Mouse (Mus musculus): ENCODE measurements around the gene Fitm2.

Fitm2 gene

DNA sequence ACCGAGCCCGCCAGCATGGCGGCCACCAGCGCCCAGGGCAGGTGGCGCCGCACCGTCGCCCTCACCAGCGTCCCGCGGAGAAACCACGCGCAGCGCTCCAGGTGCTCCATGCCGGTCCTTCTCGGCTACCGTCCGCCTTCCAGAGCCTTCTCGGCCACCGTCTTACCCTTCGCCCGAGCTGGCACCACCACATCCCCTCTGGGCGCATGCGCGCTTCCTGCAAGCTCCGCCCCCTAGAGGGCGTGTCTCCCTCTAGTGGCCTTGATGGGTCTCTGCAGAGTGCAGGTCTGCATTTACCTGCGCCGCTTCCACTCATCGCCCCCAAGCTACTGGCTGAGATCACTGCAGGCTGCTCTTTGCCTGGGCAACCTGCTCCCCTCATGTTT lies at the start of gene Fitm2:
Fitm2 (minus strand) TSS at position 164 of the 386 bp plus-strand sequence.
- DNase-seq (ENCODE audit: low spot score), result peak; percentile 97

GRCm38 (mm10) chr2:163506300-163507004 lies 34.0 kb upstream of the Fitm2 start, which contains the start of gene Hnf4a:
Hnf4a (plus strand) TSS chr2:163506808.
- DNase-seq (ENCODE audit: low spot score), result no peak

GRCm38 (mm10) chr2:163503191-163503590 lies 30.8 kb upstream of the Fitm2 start:
- DNase-seq (ENCODE audit: low spot score), result no peak

DNA sequence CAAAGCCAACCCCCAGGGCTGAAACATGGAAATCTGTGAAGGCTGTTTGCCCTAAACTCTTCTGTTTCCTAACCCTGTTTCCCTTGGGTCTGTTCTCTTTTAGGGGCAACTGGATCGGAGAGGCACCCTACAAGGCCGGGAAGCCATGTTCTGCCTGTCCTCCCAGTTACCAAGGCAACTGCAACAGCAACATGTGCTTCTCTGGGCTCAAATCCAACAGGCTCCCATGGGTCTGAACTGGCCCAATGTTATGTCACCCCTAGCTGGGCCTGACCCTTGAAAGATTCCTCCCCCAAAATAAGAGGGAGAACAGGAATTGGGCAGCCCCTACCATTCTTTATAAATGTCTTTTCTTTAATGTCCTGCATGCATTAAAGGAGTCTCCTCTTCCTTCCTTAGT lies 29.8 kb upstream of the Fitm2 start:
- DNase-seq (ENCODE audit: low spot score), result no peak

DNA sequence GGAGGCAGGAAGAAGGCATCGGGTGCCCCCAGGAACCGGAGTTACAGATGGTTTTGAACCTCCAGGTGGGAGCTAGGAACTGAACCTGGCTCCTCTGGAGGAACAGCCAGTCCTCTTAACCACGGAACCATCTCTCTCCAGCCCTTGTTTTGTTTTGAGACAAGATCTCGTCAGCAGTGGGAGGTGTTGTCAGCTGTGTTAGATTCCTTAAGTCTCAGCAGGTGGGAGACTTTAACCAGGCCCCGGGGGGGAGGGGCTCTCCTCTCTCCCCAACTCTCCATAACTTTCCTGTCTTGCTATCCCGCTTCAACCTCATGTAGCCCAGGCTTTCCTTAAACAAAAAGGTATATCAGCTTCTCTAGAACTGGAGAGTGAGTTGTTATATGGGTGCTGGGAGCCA lies 22.0 kb upstream of the Fitm2 start:
- no peak for DNase-seq (ENCODE audit: low spot score)

DNA sequence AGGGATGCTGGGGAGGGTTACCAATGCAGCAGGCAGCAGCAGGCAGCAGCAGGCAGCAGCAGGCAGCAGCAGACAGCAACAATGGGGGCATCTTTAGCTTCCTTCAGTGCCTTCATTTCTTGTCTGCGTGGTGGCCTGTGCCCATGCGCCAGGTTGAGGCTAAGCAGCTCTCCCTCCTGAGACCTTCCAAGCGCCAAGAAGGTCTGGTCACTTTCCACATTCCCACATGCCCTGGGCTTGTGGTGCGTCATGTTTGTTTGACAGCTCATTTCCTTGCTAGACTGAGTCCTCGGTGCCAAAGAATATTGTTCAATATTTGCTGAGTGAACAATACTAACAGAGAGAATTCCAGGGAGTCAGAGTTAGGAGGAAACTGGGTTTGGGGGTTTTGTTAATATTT lies 21.5 kb upstream of the Fitm2 start:
- no peak for DNase-seq (ENCODE audit: low spot score)

DNA sequence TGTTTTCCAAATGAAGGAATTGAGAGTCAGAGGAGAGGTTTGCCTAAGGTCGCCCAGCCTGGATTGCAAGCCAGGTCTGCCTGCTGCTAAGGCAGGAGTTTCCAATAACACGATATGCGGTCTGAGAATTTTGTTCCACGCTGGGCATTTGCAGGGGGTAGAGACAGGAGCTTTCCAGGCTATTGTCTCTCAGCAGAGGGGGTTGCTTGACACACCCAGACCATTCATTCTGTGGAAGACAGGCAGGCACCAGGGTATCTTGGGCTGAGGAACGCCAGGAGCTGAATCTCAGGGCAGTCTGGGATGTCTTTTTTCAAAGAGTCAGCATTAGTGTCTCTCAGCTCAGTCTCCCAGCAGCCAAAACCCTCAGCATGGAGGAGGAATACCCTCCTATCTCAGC lies 20.6 kb upstream of the Fitm2 start:
- DNase-seq (ENCODE audit: low spot score), result no peak

DNA sequence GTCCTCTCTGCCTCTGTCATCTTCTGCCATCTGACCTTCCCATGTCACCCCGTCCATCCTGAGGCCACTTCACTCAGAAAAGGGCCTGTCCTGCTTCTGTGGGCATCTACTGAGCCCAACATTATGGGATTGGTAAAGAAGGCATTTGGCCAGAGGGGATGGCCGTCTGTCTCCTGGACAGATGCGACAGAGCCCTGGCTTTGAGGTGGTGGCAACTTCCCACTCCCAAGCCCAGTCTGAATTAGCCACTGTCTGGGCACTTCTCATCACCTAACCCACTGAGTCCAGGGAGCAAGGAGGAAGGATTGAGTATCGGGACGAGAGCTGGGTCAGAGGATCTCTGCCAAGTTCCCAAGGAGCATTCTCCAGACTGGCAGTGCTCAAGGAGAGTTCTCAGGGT lies 19.6 kb upstream of the Fitm2 start, which contains the start of gene R3hdml:
R3hdml (plus strand) TSS at position 301 of the 400 bp plus-strand sequence.
- DNase-seq (ENCODE audit: low spot score), result no peak

DNA sequence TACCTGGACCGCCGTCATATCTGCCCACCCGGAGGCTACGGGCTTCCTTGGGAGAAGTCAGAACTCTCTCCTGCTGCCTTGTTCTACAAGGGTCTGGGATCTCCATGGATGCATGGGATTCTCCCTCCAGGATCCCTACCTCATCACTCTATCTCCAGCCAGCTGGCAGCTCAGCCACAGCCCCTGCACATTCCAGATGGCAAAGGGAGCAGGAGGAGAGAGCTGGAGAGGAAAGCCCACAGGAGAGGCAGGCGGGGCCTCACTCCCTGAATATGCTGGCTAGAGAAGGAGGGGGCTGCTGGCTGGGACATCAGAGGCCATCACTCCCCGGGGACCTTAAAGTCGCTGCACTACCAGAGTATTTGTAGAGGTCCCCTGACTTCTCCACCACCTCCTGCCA lies 18.9 kb upstream of the Fitm2 start:
- DNase-seq (ENCODE audit: low spot score), result no peak

- DNase-seq (ENCODE audit: low spot score), result no peak
These were observed 18.2 kb upstream of the Fitm2 start for GRCm38 (mm10) chr2:163490656-163491055.

DNA sequence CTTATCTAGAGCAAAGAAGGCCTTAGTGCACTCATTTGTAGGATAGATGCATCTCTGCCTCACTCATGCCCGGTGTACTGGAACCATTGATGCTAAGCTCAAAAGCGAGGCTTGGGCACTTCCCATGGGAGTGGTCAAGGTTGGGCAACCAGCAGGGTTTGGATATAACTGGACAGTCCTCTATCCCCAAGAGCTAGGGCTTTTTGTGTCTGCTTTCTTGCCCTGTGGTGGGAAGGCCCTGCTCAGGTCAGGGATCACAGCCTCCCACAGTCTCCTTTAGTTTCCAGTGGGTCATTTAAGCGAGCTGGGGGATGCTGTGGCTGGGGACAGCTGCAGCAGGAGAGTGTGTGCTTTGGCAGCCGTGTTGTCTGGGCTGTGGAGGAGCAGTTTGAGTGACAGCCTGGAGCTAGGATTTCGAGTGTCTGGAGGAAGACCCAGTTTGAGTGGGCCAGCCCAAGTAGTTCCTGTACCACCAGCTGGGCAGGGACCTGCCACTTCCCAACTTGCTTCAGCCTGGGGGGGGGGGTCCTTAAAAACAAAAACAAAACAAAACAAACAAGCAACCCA lies 17.4 kb upstream of the Fitm2 start:
- no peak for DNase-seq (ENCODE audit: low spot score)

DNA sequence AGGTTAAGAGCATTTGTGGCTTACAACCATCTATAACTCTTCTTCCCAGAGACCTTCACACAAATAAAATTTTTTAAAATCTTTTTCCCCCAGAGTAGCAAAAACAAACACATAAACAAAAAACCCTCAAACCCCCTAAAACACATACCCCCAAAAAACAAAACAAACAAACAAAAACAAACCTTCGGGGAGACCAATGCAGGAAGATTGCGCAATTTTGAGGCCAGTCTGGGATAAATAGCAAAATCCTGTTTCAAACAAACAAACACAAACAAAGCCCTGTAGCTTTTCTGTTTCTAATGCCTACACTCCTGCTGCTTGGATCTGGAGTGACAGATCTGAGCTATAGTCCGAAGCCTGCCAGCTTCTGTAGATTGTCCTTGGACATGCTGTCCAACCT lies 14.9 kb upstream of the Fitm2 start:
- no peak for DNase-seq (ENCODE audit: low spot score)

DNA sequence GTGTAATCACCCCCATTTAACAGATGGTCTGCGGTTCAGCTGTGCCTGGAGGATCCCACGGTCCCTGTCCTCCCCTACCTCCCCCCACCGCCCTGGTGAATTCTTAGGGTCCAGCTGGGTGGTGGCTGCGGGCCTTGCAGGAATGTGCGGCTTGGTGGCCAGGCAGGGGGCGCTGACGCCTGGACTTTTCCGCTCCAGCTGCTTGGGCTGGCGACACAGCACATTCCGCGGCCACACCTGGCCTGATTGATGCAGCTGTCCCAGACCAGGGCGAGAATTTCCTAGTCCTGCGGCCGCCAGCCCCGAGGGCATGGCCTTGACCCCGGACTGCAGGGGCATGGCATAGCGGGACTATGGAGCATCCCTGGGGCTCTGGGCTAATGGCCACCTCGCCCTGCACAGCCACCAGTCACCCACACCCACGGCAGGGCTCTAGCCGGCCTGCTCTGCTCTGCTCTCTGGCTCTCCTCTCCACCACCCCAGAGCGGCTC lies 9.2 kb upstream of the Fitm2 start:
- peak; percentile 72 for DNase-seq (ENCODE audit: low spot score)

DNA sequence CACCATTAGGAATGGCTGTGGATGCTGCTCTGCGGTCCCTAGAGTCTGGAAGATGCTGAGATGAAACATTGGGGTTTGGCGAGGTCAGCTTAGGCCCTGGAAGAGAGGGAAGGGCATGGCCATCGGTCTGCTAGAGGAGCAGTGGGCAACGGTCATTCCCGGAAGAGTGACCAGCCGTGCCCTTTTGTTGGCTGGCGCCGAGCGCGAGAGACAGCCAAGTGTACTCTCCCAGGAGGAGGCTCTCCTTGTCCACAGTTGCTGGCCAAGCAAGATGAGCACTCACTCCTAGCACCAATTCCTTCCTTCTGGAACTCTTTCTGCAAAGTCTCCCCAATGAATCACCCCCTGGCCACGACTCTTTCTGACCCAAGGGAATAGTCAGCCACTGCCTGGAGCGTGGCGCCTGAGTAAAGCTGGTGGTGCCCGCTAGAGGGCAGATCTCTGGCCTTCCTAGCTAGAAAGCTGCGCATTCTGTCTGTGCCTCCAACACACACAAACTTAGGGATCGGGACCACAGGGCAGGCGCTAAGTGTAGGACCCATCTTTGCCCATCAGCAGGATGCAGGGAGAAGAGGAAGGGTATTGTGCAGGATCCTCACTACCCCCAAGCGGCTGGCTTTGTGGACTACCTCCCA lies 7.9 kb upstream of the Fitm2 start:
- DNase-seq (ENCODE audit: low spot score), result peak; percentile 49

DNA sequence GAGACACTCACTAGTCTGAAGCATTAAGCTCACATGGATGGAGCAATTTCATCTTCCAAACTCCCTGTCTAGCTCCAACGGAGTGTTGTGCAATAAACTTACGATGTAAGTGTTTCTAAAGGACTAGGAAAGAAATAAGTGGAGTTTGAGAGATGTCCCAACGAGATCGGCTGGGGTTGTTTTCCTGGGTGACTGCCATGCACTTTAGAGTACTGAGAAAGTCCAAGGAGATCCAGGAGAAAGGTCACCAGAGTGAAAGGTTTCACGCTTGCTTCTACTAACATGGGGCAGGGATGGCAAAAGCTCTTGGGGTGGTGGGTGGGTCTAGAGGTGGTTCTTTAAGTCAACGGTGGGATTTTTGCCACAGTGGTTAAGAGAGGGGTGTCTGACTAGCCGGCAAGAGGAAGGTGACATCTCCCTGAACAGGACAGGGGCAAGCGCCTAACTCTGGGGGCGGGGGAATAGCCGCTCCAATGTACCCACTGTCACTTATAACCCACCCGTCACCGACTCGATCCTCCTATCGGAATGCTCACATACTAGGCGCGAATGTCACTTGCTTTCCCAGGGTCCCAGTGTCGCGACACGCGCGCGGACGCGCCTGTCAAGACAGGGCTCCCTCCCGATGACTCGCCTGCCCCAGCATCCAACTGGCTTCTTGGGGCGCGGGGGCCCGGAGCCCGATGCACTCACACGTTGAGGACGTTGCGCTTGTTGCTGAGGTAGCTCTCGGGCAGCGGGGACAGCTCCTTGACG lies 541 bp downstream of the Fitm2 start:
- DNase-seq (ENCODE audit: low spot score), result no peak

GRCm38 (mm10) chr2:163471136-163471535 lies 1.3 kb downstream of the Fitm2 start:
- DNase-seq (ENCODE audit: low spot score), result no peak

DNA sequence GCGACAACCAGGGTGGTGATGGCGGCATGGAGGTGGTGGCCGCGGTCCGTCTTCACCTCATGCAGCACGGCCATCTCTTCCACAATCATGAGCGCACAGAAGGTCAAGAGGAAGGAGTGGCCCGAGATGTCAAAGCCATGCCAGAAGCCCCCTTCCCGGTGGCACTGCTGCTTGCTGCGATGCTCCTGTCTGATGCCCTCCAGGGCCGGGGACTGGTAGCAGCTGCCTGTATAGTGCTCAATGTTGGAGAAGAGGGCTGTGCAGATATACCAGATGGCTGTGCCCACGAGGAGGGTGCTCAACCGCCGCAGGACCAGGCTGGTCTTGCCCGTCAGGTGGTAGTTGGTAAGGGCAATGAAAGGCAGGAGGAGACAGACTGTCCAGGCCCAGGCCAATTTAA lies 2.7 kb downstream of the Fitm2 start:
- no peak for DNase-seq (ENCODE audit: low spot score)

GRCm38 (mm10) chr2:163468866-163469265 lies 3.6 kb downstream of the Fitm2 start:
- DNase-seq (ENCODE audit: low spot score), result no peak

DNA sequence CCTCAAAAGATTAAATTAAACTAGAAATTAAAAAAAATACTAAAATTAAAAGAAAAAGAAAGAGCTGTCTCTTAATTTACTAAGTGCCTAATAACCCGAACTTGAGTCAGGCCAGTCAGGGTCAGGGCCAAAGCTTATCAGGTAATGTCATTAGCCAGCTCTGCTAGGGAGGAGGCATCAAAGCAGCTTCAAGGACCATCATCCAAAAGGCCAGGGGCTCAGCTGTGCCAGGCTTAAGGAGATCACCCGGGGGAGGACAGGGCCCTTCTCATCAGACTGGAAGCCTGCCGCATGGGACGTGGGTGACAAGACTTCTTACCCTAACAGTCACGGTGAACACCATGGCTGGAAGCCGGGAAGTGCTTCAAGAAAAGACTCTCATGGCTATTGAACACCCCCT lies 4.8 kb downstream of the Fitm2 start:
- no peak for DNase-seq (ENCODE audit: low spot score)

- DNase-seq (ENCODE audit: low spot score), result no peak
These were observed 5.7 kb downstream of the Fitm2 start for GRCm38 (mm10) chr2:163466771-163467170.

GRCm38 (mm10) chr2:163464562-163464961 lies 7.9 kb downstream of the Fitm2 start:
- DNase-seq (ENCODE audit: low spot score), result no peak

- DNase-seq (ENCODE audit: low spot score), result no peak
These were observed 8.4 kb downstream of the Fitm2 start for GRCm38 (mm10) chr2:163463998-163464397.
